11 mouse cellular contexts compared by ENCODE assay signal in the genomic region with DNA sequence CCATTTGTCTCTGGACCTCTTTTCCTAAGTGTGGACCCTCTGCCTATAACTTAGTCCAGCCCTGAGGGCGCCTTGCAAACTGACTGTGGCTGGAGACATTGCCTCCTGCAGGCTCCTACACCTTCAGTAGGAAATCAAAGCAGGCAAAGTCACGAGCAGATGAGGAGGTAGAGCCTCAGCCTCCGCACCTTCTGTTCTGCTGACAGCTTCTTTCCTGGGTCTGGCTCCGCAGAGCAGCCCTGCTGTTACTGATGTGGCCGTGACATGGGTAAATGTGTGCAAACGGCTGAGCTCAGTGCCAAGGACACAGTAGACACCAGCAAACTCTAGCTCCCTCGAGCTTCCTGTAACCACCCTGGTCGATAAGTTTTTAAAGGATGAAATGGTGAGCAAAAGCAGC.
A peak's percentile ranks its signal among the peaks of the same experiment; 100 is the strongest.
DNase-seq lines count a peak whose midpoint lies in the region; ATAC-seq and TF ChIP-seq lines count a peak whose summit lies in the region.
"Had no signal": no experiment of that assay in that cellular context is flagged by ENCODE, and none has a peak within 500 bp of the region (broad histone marks: within the 10 kb centered on the region; RNA-seq: fewer than 3 reads in every experiment).

No protein-coding gene starts in this region.

- H3K27me3 ChIP-seq in liver, embryonic 11.5 days (replicated peaks; ENCODE audit: control insufficient read depth, insufficient read depth, low read length): no peaks in the 10 kb centered on the region
- H3K27me3 ChIP-seq: liver, embryonic 15.5 days had no signal

- ATAC-seq in liver, embryonic 11.5 days (replicated peaks; ENCODE audit: low FRiP score): no peak

- no peaks in the 10 kb centered on the region for H3K36me3 ChIP-seq in liver, embryonic 11.5 days (ENCODE audit: control insufficient read depth, insufficient read depth, low read length)
- H3K36me3 ChIP-seq: liver, embryonic 15.5 days had no signal

- H3K4me2 ChIP-seq in liver, embryonic 11.5 days: no peak overlapping the region
- H3K4me2 ChIP-seq: liver, embryonic 15.5 days had no signal

- intact Hi-C loops in left cerebral cortex, postnatal 14 days (cut with DNase I): no loop called here

- no peak overlapping the region for H3K27ac ChIP-seq in layer of hippocampus, adult 2 months
- H3K27ac ChIP-seq in liver, embryonic 11.5 days (ENCODE audit: low read depth, low read length): no peak overlapping the region
- H3K27ac ChIP-seq: liver, embryonic 15.5 days had no signal

- DNase-seq in brain, adult 2 months (ENCODE audit: low read depth, low spot score): peak; percentile 93
- DNase-seq in cerebellum, postnatal 10 days: peak; percentile 15 to 48
- peak; percentile 37 to 44 for DNase-seq in layer of hippocampus, adult 2 months (ENCODE audit: low spot score in 2 of 2)
- DNase-seq in left cerebral cortex, postnatal 14 days (ENCODE audit: low spot score in 2 of 2): peak; percentile 66 to 77
- no peak for DNase-seq in liver, embryonic 11.5 days (ENCODE audit: low spot score)
- DNase-seq in yolk sac, embryonic 10.5 days (ENCODE audit: low spot score): no peak
- no peak for DNase-seq in urinary bladder, postnatal 36 days (ENCODE audit: low spot score in 2 of 2)
- no peak for DNase-seq in retina, postnatal 1 day
- DNase-seq: kidney, adult 18-20 months; thymus, postnatal 25 days had no signal

- no peak overlapping the region for H3K4me3 ChIP-seq in layer of hippocampus, adult 2 months
- no peak overlapping the region for H3K4me3 ChIP-seq in liver, embryonic 11.5 days (ENCODE audit: low read depth, low read length)
- H3K4me3 ChIP-seq: liver, embryonic 15.5 days had no signal

- H3K9me3 ChIP-seq in liver, embryonic 11.5 days (ENCODE audit: control insufficient read depth, low read length): no peaks in the 10 kb centered on the region
- H3K9me3 ChIP-seq: liver, embryonic 15.5 days had no signal

- 59% methylated on average over 8 of the region's 8 CpGs for WGBS in liver, embryonic 11.5 days

- TF ChIP-seq CTCF in layer of hippocampus, adult 2 months (conservative IDR thresholded peaks at IDR 0.05): no peak

- H3K9ac ChIP-seq in liver, embryonic 11.5 days (ENCODE audit: low read depth, low read length): no peak overlapping the region
- H3K9ac ChIP-seq: liver, embryonic 15.5 days had no signal

- H3K4me1 ChIP-seq in liver, embryonic 11.5 days (replicated peaks; ENCODE audit: control insufficient read depth, insufficient read depth, low read length): no peaks in the 10 kb centered on the region
- H3K4me1 ChIP-seq: liver, embryonic 15.5 days had no signal

Comparison
In these comparisons a context has a peak if more than half of its experiments do, and no peak if none do; other contexts are left out.
1. DNase-seq: peak in brain, adult 2 months (single experiment), cerebellum, postnatal 10 days (2 of 2), layer of hippocampus, adult 2 months (2 of 2) and left cerebral cortex, postnatal 14 days (2 of 2); none in liver, embryonic 11.5 days (single experiment), yolk sac, embryonic 10.5 days (single experiment), urinary bladder, postnatal 36 days (0 of 2) and retina, postnatal 1 day (single experiment).